Mouse (Mus musculus) splenic B cell, adult 2 months (primary cell): Measurements from ENCODE around the gene Hnrnph1.
A peak's percentile ranks its signal among the peaks of the same experiment; 100 is the strongest.
"Not testable (repeated sequence)": the region's sequence is repeated elsewhere in the genome, so short reads cannot be mapped to it uniquely, and the experiment has no call there.

Source experiments
- DNase-seq: peaks from one replicate; pipeline ENCODE4 v3.0.0-alpha.2; 2011; ENCODE audit warnings: low read depth, low spot score
- H3K27me3 ChIP-seq: 2 replicates; pipeline ENCODE4 v1.6.1; 2012; ENCODE audit warnings: mild to moderate bottlenecking, low read length, moderate library complexity, mixed read lengths; ENCODE audit not compliant: control insufficient read depth, poor library complexity, insufficient read depth, severe bottlenecking
- H3K36me3 ChIP-seq: 2 replicates; pipeline ENCODE4 v1.6.1; 2012; ENCODE audit warnings: mild to moderate bottlenecking, low read length, moderate library complexity, mixed read lengths; ENCODE audit not compliant: control insufficient read depth, poor library complexity, insufficient read depth, severe bottlenecking

The Hnrnph1 gene

GRCm38 (mm10) chr11:50376911-50377891 lies at the start of gene Hnrnph1:
Gene Hnrnph1, plus strand, starts transcription at chr11:50376990.
- H3K36me3 ChIP-seq, result peaks cover 11% of the 10 kb centered on the region
- no peaks in the 10 kb centered on the region for H3K27me3 ChIP-seq
- DNase-seq, result peak; percentile 99

- H3K36me3 ChIP-seq, result no peaks in the 10 kb centered on the region
- DNase-seq, result peak; percentile 12
- H3K27me3 ChIP-seq, result no peaks in the 10 kb centered on the region
These were observed 48.6 kb upstream of the Hnrnph1 start for GRCm38 (mm10) chr11:50328075-50328625.

GRCm38 (mm10) chr11:50329378-50329777 lies 47.4 kb upstream of the Hnrnph1 start:
- Histone ChIP-seq H3K36me3 (no peaks in the 10 kb centered on the region), H3K27me3 (no peaks in the 10 kb centered on the region)
- DNase-seq, result no peak

GRCm38 (mm10) chr11:50333181-50333580 lies 43.6 kb upstream of the Hnrnph1 start:
- Histone ChIP-seq H3K36me3 (no peaks in the 10 kb centered on the region), H3K27me3 (no peaks in the 10 kb centered on the region)
- no peak for DNase-seq

GRCm38 (mm10) chr11:50336126-50336525 lies 40.7 kb upstream of the Hnrnph1 start:
- no peaks in the 10 kb centered on the region for H3K36me3 ChIP-seq
- no peaks in the 10 kb centered on the region for H3K27me3 ChIP-seq
- DNase-seq, result no peak

- DNase-seq, result no peak
- Histone ChIP-seq H3K27me3 (no peaks in the 10 kb centered on the region), H3K36me3 (no peaks in the 10 kb centered on the region)
These were observed 39.9 kb upstream of the Hnrnph1 start for GRCm38 (mm10) chr11:50336891-50337290.

- Histone ChIP-seq H3K27me3 (no peaks in the 10 kb centered on the region), H3K36me3 (no peaks in the 10 kb centered on the region)
- no peak for DNase-seq
These were observed 31.3 kb upstream of the Hnrnph1 start for GRCm38 (mm10) chr11:50345486-50345885.

- Histone ChIP-seq H3K36me3 (no peaks in the 10 kb centered on the region), H3K27me3 (no peaks in the 10 kb centered on the region)
- no peak for DNase-seq
These were observed 30.3 kb upstream of the Hnrnph1 start for GRCm38 (mm10) chr11:50346256-50347032.

- Histone ChIP-seq H3K36me3 (no peaks in the 10 kb centered on the region), H3K27me3 (no peaks in the 10 kb centered on the region)
- DNase-seq, result no peak
These were observed 24.6 kb upstream of the Hnrnph1 start for GRCm38 (mm10) chr11:50352177-50352576.

GRCm38 (mm10) chr11:50354162-50354561 lies 22.6 kb upstream of the Hnrnph1 start, which contains the start of gene Cby3:
Gene Cby3, plus strand, starts transcription at chr11:50354462.
- Histone ChIP-seq H3K36me3 (no peaks in the 10 kb centered on the region), H3K27me3 (no peaks in the 10 kb centered on the region)
- no peak for DNase-seq

GRCm38 (mm10) chr11:50354851-50355250 lies 21.9 kb upstream of the Hnrnph1 start:
- Histone ChIP-seq H3K36me3 (no peaks in the 10 kb centered on the region), H3K27me3 (no peaks in the 10 kb centered on the region)
- DNase-seq, result no peak

- Histone ChIP-seq H3K36me3 (no peaks in the 10 kb centered on the region), H3K27me3 (no peaks in the 10 kb centered on the region)
- no peak for DNase-seq
These were observed 21.4 kb upstream of the Hnrnph1 start for GRCm38 (mm10) chr11:50355395-50355794.

- H3K27me3 ChIP-seq, result no peaks in the 10 kb centered on the region
- no peak for DNase-seq
- H3K36me3 ChIP-seq, result no peaks in the 10 kb centered on the region
These were observed 17.6 kb upstream of the Hnrnph1 start for GRCm38 (mm10) chr11:50358950-50359861.

GRCm38 (mm10) chr11:50361282-50361681 lies 15.5 kb upstream of the Hnrnph1 start:
- H3K27me3 ChIP-seq, DNase-seq, H3K36me3 ChIP-seq: not testable (repeated sequence)
